Mouse (Mus musculus) central nervous system, embryonic 11.5 days (tissue): ENCODE measurements around the gene Epb41l2. TPM values are rescaled to one million over a fixed set of nuclear protein-coding genes. Genes with fewer than 3 reads are reported as not detected.

Source experiments
- polyA plus RNA-seq: library from polyadenylated mRNA; depleted of rRNA; stranded (reverse); fragments of >200 nt; gene quantifications from 2 replicates; pipeline ENCODE4 v1.2.3, GENCODE M21; 2012; rRNA removed

The Epb41l2 gene
- polyA plus RNA-seq: 103 and 132 TPM in 2 replicates

DNA sequence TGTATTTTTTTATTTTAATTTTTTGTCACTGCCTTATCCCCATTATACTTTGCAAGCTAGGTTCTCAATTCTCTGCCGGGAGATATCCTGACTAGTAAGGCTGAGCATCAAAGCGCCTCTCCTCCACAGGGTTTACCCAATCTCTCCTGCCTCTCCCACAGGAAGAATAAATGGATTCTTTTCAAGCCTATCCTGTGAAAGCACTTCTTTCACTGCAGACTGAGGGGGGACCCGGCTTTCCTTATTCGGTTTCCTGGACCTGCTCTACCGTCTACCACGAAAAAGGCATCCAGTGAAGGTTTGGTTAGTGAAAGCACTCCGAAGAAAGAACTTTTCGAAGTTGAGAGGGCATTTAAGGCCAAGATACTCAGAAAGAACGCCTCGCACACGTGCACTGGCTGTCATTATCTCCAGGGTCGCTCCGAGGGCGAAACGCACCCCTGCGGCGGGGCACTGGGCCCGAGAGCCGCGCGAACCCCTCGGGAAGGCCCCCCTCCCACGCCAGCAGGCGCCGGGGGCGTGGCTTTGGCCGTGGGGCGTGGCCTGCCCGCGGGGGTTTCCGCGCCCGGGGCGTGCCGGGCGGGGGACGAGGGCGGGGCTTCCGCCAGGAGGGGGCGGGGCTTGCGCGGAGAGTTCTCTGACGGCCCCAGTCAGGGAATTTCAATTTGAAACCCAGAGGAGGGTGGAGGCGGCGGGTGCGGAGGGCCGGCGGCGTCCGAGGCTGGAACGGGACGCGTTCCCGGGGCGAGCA is at the start of gene Epb41l2:
Epb41l2 (plus strand) TSS at position 591 of the 751 bp plus-strand sequence.

DNA sequence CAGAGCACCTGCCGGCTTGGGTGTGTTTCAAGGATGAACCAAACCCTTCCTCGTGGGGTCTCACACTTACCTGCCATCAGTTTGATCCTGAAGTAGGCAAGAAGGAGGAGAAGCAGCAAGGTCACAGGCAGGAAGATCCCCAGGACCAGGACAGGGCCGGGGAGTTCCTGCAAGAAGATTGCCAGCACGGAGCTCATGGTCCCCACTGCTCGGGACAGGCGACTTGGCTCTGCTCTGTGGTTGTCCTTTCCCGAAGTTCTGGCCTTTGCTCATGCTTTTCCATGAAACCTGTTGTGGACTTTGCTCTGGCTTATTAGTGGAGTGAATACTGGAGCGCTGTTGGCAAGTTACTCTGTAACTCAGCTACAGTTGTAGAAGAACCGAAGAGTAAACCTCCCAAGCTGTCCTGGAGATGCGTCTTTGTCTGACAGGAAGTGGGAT is 176.3 kb downstream of the Epb41l2 start, which contains the start of gene Smlr1:
Smlr1 (minus strand) TSS at position 377 of the 441 bp plus-strand sequence.

Other genes with a start within 250 kb of the Epb41l2 start
- gene Akap7, start 51.9 kb upstream of the Epb41l2 start, polyA plus RNA-seq: 21.5 and 25.2 TPM in 2 replicates
- gene Smlr1, start 176.5 kb downstream of the Epb41l2 start, polyA plus RNA-seq: 0.37 and 0.46 TPM in 2 replicates